Mouse (Mus musculus): ENCODE measurements at regions not wholly inside any gene's neighbourhood (a gene's known extent, or its start where the extent isn't known, plus 50 kb on each side); places are given as distances from the start of the nearest gene placed in this dataset.

DNA sequence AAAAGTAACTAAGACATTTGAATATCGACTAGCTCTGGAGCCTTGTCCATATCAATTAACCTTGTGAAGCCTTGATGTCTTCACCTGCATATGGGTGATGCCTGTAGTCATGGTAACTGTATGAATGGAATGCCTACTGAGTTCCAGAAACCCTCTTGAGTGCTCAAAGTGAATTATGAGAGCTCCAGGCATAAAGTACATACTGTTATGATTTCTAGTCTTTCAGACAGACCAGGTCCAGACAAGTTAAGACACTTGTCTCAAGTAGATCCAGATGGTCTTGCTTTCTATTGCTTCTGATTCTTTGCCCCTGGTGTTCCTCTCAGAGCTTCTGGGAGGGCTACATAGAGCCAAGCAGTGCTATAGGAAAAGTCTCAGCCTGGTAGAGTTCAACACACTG, 112.5 kb upstream of the Lrfn2 start:
- ATAC-seq (ENCODE audit: insufficient read depth): no peak
- Histone ChIP-seq H3K27me3 (ENCODE audit: control insufficient read depth, insufficient read depth, low read length) (no peaks in the 10 kb centered on the region), H3K4me3 (ENCODE audit: insufficient read depth in 1 of 2, low read depth in 2 of 2, low read length in 2 of 2) (no peak overlapping the region), H3K27ac (no peak overlapping the region), H3K36me3 (replicated peaks; ENCODE audit: control insufficient read depth, insufficient read depth, low read depth) (no peaks in the 10 kb centered on the region), H3K4me1 (replicated peaks; ENCODE audit: control insufficient read depth in 2 of 2, insufficient read depth in 2 of 2, low read length in 1 of 2) (no peaks in the 10 kb centered on the region), H3K9me3 (ENCODE audit: control insufficient read depth, low read length) (no peaks in the 10 kb centered on the region), H3K4me2 (ENCODE audit: low read depth) (no peak overlapping the region), H3K9ac (replicated peaks) (no peak overlapping the region)
- WGBS (ENCODE audit: insufficient replicate concordance): 48% methylated on average over 1 of the region's 1 CpGs
- no peak for DNase-seq (ENCODE audit: low read depth in 3 of 3, low spot score in 3 of 3)
- TF ChIP-seq CTCF (IDR thresholded peaks at IDR 0.05; ENCODE audit: low read depth) (no peak), EP300 (IDR thresholded peaks at IDR 0.05; ENCODE audit: low read depth) (no peak)

- 78% methylated on average over 20 of the region's 20 CpGs for WGBS (ENCODE audit: insufficient replicate concordance)
- ATAC-seq (ENCODE audit: insufficient read depth): no peak
Measured at GRCm38 (mm10) chr17:48822101-48822876, 109.9 kb upstream of the Lrfn2 start.

DNA sequence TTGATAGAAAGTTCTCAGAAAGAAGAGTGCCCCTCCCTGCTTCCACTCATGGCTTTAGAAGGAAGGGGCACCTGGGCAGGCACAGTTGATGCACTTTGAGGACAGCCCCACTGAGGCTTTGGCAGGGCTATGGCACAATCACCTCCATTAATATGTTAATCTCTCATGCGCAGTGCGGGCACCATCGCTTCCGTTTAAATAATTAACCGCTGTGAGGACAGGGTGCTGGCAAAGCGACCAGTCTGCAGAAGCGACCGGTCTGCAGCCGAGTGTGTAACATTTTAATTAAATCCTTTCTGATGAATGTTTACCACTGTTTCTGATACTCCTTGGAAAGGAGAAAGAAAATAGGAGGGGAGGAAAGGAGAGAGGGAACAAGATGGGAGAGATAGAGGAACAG, 108.3 kb upstream of the Lrfn2 start:
- 75% methylated on average over 9 of the region's 9 CpGs for WGBS (ENCODE audit: insufficient replicate concordance)
- no peak for TF ChIP-seq CTCF (IDR thresholded peaks at IDR 0.05; ENCODE audit: low read depth)
- TF ChIP-seq EP300 (IDR thresholded peaks at IDR 0.05; ENCODE audit: low read depth): no peak
- Histone ChIP-seq H3K4me3 (ENCODE audit: insufficient read depth in 1 of 2, low read depth in 2 of 2, low read length in 2 of 2) (no peak overlapping the region), H3K4me1 (replicated peaks; ENCODE audit: control insufficient read depth in 2 of 2, insufficient read depth in 2 of 2, low read length in 1 of 2) (no peaks in the 10 kb centered on the region), H3K36me3 (replicated peaks; ENCODE audit: control insufficient read depth, insufficient read depth, low read depth) (no peaks in the 10 kb centered on the region), H3K9ac (replicated peaks) (no peak overlapping the region), H3K4me2 (ENCODE audit: low read depth) (no peak overlapping the region), H3K9me3 (ENCODE audit: control insufficient read depth, low read length) (no peaks in the 10 kb centered on the region), H3K27me3 (ENCODE audit: control insufficient read depth, insufficient read depth, low read length) (no peaks in the 10 kb centered on the region), H3K27ac (no peak overlapping the region)
- DNase-seq (ENCODE audit: low read depth in 3 of 3, low spot score in 3 of 3): no peak
- no peak for ATAC-seq (ENCODE audit: insufficient read depth)

More at GRCm38 (mm10) chr17:48822101-48822876, 109.9 kb upstream of the Lrfn2 start:
- Histone ChIP-seq H3K4me2 (ENCODE audit: low read depth) (no peak overlapping the region), H3K36me3 (replicated peaks; ENCODE audit: control insufficient read depth, insufficient read depth, low read depth) (no peaks in the 10 kb centered on the region), H3K9me3 (ENCODE audit: control insufficient read depth, low read length) (no peaks in the 10 kb centered on the region), H3K4me1 (replicated peaks; ENCODE audit: control insufficient read depth in 2 of 2, insufficient read depth in 2 of 2, low read length in 1 of 2) (no peaks in the 10 kb centered on the region), H3K9ac (replicated peaks) (no peak overlapping the region), H3K4me3 (ENCODE audit: insufficient read depth in 1 of 2, low read depth in 2 of 2, low read length in 2 of 2) (no peak overlapping the region), H3K27ac (no peak overlapping the region), H3K27me3 (ENCODE audit: control insufficient read depth, insufficient read depth, low read length) (no peaks in the 10 kb centered on the region)
- TF ChIP-seq CTCF (IDR thresholded peaks at IDR 0.05; ENCODE audit: low read depth) (peak; percentile 39), EP300 (IDR thresholded peaks at IDR 0.05; ENCODE audit: low read depth) (no peak)
- DNase-seq (ENCODE audit: low read depth in 3 of 3, low spot score in 3 of 3): no peak

GRCm38 (mm10) chr17:48825212-48825913, 106.8 kb upstream of the Lrfn2 start:
- Histone ChIP-seq H3K4me2 (ENCODE audit: low read depth) (no peak overlapping the region), H3K36me3 (replicated peaks; ENCODE audit: control insufficient read depth, insufficient read depth, low read depth) (no peaks in the 10 kb centered on the region), H3K27ac (no peak overlapping the region), H3K9me3 (ENCODE audit: control insufficient read depth, low read length) (no peaks in the 10 kb centered on the region), H3K9ac (replicated peaks) (no peak overlapping the region), H3K4me3 (ENCODE audit: insufficient read depth in 1 of 2, low read depth in 2 of 2, low read length in 2 of 2) (no peak overlapping the region), H3K27me3 (ENCODE audit: control insufficient read depth, insufficient read depth, low read length) (no peaks in the 10 kb centered on the region), H3K4me1 (replicated peaks; ENCODE audit: control insufficient read depth in 2 of 2, insufficient read depth in 2 of 2, low read length in 1 of 2) (no peaks in the 10 kb centered on the region)
- no peak for TF ChIP-seq CTCF (IDR thresholded peaks at IDR 0.05; ENCODE audit: low read depth)
- TF ChIP-seq EP300 (IDR thresholded peaks at IDR 0.05; ENCODE audit: low read depth): no peak
- no peak for ATAC-seq (ENCODE audit: insufficient read depth)
- DNase-seq (ENCODE audit: low read depth in 3 of 3, low spot score in 3 of 3): no peak
- WGBS (ENCODE audit: insufficient replicate concordance): 27% methylated on average over 9 of the region's 9 CpGs

DNA sequence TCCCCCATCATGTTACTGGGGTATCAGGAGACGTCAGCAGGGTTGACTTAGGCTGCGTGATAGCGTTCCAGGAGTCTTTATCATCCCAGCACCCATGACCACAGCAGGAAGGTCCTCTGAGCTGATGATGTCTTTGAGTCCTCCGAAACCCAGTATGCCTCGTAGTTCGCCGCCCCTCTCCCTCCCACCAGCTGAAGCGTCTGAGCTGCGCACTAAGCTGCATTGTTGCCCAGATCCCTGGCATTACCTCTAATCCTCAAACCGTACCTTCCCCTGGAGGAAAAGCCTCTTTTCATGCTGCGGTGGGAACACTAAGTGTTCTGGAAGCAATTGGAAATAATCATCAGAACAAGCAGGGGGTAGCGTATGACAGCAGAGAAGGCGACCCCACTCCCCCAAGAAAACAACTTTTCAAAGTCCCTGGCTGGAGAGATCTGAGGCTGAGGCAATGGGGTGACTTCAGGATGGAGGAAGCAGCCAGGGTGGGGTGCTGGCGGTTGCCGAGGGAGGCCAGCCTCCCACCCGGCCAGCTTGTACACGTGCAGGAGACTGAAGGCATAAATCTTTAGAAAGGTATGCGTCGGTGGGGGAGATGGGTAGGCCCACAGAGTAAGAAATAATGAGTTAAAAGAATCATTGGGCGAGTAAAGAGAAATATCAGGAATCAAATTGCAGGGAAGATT, 93.7 kb upstream of the Lrfn2 start:
- ATAC-seq (ENCODE audit: insufficient read depth): no peak
- Histone ChIP-seq H3K9me3 (ENCODE audit: control insufficient read depth, low read length) (no peaks in the 10 kb centered on the region), H3K4me1 (replicated peaks; ENCODE audit: control insufficient read depth in 2 of 2, insufficient read depth in 2 of 2, low read length in 1 of 2) (no peaks in the 10 kb centered on the region), H3K36me3 (replicated peaks; ENCODE audit: control insufficient read depth, insufficient read depth, low read depth) (no peaks in the 10 kb centered on the region), H3K4me2 (ENCODE audit: low read depth) (no peak overlapping the region), H3K4me3 (ENCODE audit: insufficient read depth in 1 of 2, low read depth in 2 of 2, low read length in 2 of 2) (no peak overlapping the region), H3K27me3 (ENCODE audit: control insufficient read depth, insufficient read depth, low read length) (no peaks in the 10 kb centered on the region), H3K9ac (replicated peaks) (no peak overlapping the region), H3K27ac (no peak overlapping the region)
- WGBS (ENCODE audit: insufficient replicate concordance): 68% methylated on average over 20 of the region's 20 CpGs
- no peak for DNase-seq (ENCODE audit: low read depth in 3 of 3, low spot score in 3 of 3)
- TF ChIP-seq EP300 (IDR thresholded peaks at IDR 0.05; ENCODE audit: low read depth) (no peak), CTCF (IDR thresholded peaks at IDR 0.05; ENCODE audit: low read depth) (no peak)

Measured in liver, embryonic 14.5 days (tissue).